Mouse (Mus musculus) liver, adult (tissue): ENCODE measurements around the gene Ccm2l.

ENCODE experiments used
- GATA4 ChIP-seq: IDR thresholded peaks from 2 replicates; pipeline ENCODE4 v1.6.1; 2014; ENCODE audit warnings: mild to moderate bottlenecking, low read length; ENCODE audit not compliant: insufficient replicate concordance

Gene Ccm2l

DNA sequence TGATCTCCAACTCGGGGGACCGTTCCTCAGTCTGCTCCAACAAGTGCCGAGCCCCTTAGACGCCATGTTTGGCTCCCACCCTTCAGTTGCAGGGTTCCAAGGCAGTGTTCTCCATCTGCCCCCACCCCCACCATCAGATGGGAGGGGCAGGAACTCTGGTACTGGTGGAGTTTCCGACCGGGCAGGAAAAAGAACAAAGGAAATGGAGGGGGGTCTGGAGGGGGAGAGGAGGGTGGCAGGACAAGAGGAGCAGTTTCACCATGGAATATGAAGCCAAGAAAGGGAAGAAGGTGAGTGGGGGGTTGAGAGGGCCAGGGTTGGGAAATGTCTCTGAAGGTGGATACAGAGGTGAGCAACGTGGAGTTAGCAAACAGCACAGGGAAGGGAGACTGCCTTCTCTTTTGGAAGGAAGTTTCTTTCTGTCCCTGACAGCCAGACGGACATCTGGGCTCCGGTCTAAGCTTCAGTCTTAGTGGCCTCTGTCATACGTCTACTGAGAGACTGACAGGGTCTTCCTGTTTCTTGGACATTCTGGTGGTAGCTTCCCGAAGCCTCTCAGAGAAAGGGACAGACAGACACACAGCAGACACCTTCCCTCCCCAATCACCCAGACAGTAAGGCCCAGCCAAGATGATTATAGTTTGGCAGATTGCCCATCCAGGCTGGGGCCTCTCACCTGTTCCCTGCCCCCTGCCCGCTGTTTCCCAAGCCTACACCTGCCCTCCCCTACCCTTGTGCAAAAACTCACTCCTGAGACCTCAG lies at the start of gene Ccm2l:
TSS of gene Ccm2l (plus strand) at position 209 of the 762 bp plus-strand sequence.
- TF ChIP-seq GATA4: no peak

DNA sequence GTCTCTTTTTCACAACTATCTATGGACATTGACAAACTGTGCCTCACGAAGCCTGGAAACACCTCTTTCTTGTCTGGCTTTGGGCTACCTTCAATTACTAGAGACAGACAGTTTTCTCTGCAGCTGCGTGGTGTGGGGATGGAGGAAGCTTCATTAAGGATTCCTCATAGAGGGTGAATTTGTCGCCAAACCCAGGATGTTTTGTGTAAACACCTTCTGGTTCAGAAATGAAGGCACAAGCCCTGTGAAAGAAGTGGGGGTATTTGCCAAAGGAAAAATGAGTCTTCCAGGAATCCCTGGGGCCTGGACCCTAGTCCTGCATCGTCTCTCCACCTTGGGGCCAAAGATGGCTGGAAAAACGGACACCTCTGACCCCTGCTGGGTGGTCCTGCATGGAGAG lies 49.0 kb upstream of the Ccm2l start:
- TF ChIP-seq GATA4: no peak

GRCm38 (mm10) chr2:153019355-153019754 lies 46.4 kb upstream of the Ccm2l start:
- TF ChIP-seq GATA4: no peak

DNA sequence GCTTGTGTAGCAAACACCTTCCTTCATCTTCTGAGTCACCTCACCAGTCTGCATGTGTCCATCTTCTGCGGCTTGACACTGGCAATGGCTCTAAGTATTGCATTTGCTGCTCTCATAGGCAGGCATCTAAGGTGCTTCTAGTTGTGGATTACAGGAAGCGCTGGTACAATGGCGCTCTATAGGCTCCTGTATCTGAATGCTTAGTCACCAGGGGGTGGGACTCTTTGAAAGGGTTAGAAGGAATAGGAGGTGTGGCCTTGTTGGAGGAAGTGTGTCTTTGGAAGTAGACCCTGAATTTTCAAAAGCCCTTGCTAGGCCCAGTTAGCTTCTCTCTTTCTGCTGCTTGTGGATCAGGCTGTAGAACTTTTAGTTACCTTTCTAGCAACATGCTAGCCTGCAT lies 44.6 kb upstream of the Ccm2l start:
- TF ChIP-seq GATA4: no peak

DNA sequence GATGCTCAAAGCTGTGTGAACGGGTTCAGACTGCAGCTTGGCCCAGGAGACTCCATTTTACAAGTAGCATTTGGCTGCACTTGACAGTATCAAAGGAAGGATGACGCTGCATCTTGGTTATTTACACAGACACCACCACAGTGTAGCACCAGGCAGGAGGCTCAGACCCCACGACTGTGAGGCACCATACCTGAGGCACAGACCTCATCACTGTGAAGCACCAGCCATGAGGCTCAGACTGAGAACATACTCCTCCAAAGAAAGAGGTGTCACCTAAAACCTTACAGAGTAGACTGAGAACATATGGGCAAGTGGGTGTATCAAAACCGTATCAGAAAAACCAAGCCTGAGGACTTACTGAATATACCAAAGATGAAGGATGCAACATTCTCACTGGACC lies 42.9 kb upstream of the Ccm2l start:
- no peak for TF ChIP-seq GATA4

- no peak for TF ChIP-seq GATA4
These were observed 39.7 kb upstream of the Ccm2l start for GRCm38 (mm10) chr2:153026052-153026451.

DNA sequence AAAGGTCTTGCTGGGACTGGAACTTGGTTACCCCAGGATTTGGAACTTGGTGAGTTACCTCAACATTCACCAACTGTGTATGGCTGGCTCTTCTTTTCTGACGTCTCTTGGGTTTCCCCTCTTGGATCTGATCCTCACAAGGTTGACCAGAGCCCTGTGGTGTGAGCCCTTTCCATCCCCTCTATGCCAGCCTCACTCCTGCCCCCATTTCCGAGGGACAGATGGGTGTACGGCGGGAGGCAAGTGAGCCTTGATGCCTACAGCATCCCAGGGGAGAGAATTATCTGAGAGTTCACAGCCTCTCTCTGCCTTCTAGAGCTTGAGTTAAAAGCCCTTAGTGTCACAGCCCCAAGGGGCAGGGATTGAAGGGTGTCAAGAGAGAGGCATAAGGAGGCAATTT lies 38.3 kb upstream of the Ccm2l start:
- no peak for TF ChIP-seq GATA4

GRCm38 (mm10) chr2:153030422-153030821 lies 35.3 kb upstream of the Ccm2l start:
- TF ChIP-seq GATA4: no peak

GRCm38 (mm10) chr2:153031126-153032082 lies 34.4 kb upstream of the Ccm2l start, which contains the start of gene Xkr7:
Xkr7 (plus strand) TSS chr2:153031852.
- TF ChIP-seq GATA4: no peak

DNA sequence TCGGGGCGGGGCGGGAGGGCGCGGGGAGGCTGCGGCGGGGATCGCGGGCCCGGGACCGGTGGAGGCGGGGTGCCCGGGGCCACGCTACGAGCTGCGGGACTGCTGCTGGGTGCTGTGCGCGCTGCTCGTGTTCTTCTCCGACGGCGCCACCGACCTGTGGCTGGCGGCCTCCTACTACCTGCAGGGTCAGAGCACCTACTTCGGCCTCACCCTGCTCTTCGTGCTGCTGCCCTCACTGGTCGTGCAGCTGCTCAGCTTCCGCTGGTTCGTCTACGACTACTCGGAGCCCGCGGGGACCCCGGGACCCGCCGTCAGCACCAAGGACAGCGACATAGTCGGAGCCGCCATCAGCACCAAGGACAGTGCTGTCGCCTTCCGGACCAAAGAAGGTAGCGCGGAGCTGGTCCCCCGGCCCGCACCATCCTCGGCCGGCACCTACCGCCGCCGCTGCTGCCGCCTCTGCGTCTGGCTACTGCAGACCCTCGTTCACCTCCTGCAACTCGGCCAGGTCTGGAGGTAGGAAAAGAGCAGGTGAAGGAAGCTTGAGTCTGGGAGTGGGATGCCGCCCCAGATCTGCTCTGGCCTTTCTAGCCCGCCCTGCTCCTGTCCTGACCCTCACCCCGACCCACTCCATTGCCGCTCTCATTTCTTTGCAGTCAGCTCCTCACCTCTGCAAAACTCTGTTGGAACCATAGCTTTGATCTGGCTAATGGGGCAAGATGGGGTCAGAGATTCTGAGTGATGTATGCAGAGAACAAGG lies 33.5 kb upstream of the Ccm2l start:
- TF ChIP-seq GATA4: no peak

DNA sequence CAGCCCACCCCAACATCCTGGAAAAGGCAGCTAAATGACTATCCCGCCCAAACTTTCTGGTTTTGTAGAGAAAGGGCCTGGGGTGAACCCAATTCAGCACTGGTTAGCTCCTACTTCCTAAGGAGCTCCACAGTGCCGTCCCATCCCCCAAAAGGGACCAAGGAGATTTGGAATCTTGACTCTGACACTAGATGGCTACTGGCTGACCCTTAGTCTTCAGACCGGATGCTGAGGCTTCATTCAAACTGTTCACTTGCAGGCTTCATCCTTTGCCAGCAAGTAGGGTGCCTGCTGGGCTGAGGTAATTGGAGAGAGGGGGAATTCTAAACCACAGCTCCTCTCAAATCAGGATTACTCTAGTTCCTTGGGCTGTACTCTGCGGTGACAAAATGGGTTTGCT lies 32.8 kb upstream of the Ccm2l start:
- no peak for TF ChIP-seq GATA4

DNA sequence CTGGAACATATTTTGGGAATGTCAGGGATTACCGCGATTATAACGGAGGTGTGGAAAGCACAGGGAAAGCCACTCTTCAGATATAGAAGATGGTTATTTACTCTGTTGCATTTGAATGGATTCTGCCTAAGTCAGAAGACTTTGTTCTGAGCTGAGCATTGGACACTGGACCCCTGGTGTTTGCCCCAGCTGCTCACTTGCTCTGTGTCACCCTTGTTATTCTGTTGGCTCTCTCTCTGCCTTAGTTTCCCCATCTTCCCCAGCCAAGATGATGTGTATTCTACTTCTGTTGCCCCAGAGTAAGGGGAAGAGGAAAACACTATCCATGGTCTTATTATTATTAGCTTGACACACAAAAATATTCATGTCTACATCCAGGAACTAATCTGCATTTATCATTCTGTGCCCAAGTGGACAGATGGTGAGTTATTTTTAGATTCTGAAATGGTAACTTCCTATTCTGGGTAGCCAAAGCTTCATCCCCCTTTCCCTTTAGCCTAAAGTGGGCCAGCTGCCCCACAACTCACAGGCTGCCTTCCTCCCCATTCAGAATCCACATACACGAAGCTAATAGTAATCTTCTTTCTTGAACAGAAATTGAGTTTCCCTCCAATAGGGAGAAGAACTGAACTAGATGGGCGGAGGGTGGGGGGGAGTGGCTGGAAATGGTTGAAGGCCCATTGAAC lies 32.1 kb upstream of the Ccm2l start:
- TF ChIP-seq GATA4: no peak

- TF ChIP-seq GATA4: no peak
These were observed 29.1 kb upstream of the Ccm2l start for GRCm38 (mm10) chr2:153036690-153037089.

GRCm38 (mm10) chr2:153043886-153044285 lies 21.9 kb upstream of the Ccm2l start:
- TF ChIP-seq GATA4: no peak

- no peak for TF ChIP-seq GATA4
These were observed 19.9 kb upstream of the Ccm2l start for GRCm38 (mm10) chr2:153045884-153046299.
